Mouse (Mus musculus) liver, embryonic 14.5 days (tissue): ENCODE measurements around the gene Tspan8.

ENCODE experiments used
- CTCF ChIP-seq: IDR thresholded peaks from 2 replicates; pipeline ENCODE4 v1.5.1; 2016; ENCODE audit warnings: antibody characterized with exemption, low read depth, control low read depth
- EP300 ChIP-seq: IDR thresholded peaks from 2 replicates; pipeline ENCODE4 v1.6.1; 2016; ENCODE audit warnings: antibody characterized with exemption, low read depth

- TF ChIP-seq CTCF (no peak), EP300 (no peak)
These were observed 1.8 kb upstream of the Tspan8 start for GRCm38 (mm10) chr10:115814878-115815277.
